Mouse (Mus musculus) liver, embryonic 14.5 days (tissue): ENCODE data around the gene Edc4.

Experiments used
- CTCF ChIP-seq: IDR thresholded peaks from 2 replicates; pipeline ENCODE4 v1.5.1; 2016; ENCODE audit warnings: antibody characterized with exemption, low read depth, control low read depth
- EP300 ChIP-seq: IDR thresholded peaks from 2 replicates; pipeline ENCODE4 v1.6.1; 2016; ENCODE audit warnings: antibody characterized with exemption, low read depth

GRCm38 (mm10) chr8:105932525-105932924, 51.8 kb downstream of the Edc4 start:
- TF ChIP-seq CTCF (no peak), EP300 (no peak)
